Mouse (Mus musculus): ENCODE results near the gene Fhl2.
A peak's percentile ranks its signal among the peaks of the same experiment; 100 is the strongest.

Fhl2 gene

GRCm38 (mm10) chr1:43196661-43197241 is at the start of gene Fhl2:
Fhl2 (minus strand) TSS chr1:43196984.
- H3K27me3 ChIP-seq (ENCODE audit: insufficient read depth, low read length) = peaks cover 18% of the 10 kb centered on the region
- H3K9me3 ChIP-seq (ENCODE audit: low read length) = peaks cover 7% of the 10 kb centered on the region; the same call in 1 of the 2 replicates
- H3K36me3 ChIP-seq (ENCODE audit: insufficient read depth, low read length) = no peaks in the 10 kb centered on the region
- TF ChIP-seq CTCF (conservative IDR thresholded peaks at IDR 0.05; ENCODE audit: low read length) = no peak
- H3K4me1 ChIP-seq (replicated peaks; ENCODE audit: low read depth, low read length) = no peaks in the 10 kb centered on the region
- H3K4me3 ChIP-seq (replicated peaks; ENCODE audit: low read length) = no peak within 1 kb of the TSS

- no peaks in the 10 kb centered on the region for H3K27me3 ChIP-seq (ENCODE audit: insufficient read depth, low read length)
- no peak for TF ChIP-seq POU5F1 (IDR thresholded peaks at IDR 0.05; ENCODE audit: borderline replicate concordance, low read length)
- TF ChIP-seq NANOG (IDR thresholded peaks at IDR 0.05; ENCODE audit: borderline replicate concordance, low read length) = no peak
- no peak for TF ChIP-seq CTCF (conservative IDR thresholded peaks at IDR 0.05; ENCODE audit: low read length)
- H3K9me3 ChIP-seq (ENCODE audit: low read length) = no peaks in the 10 kb centered on the region
- no peaks in the 10 kb centered on the region for H3K36me3 ChIP-seq (ENCODE audit: insufficient read depth, low read length)
- H3K4me1 ChIP-seq (replicated peaks; ENCODE audit: low read depth, low read length) = peaks cover 5% of the 10 kb centered on the region
- H3K4me3 ChIP-seq (replicated peaks; ENCODE audit: low read length) = no peak overlapping the region
Observed at GRCm38 (mm10) chr1:43245014-43245413, 48.2 kb upstream of the Fhl2 start.

GRCm38 (mm10) chr1:43241208-43241607 is 44.4 kb upstream of the Fhl2 start:
- H3K9me3 ChIP-seq (ENCODE audit: low read length) = no peaks in the 10 kb centered on the region
- H3K4me3 ChIP-seq (replicated peaks; ENCODE audit: low read length) = no peak overlapping the region
- no peaks in the 10 kb centered on the region for H3K27me3 ChIP-seq (ENCODE audit: insufficient read depth, low read length)
- no peak for TF ChIP-seq NANOG (IDR thresholded peaks at IDR 0.05; ENCODE audit: borderline replicate concordance, low read length)
- TF ChIP-seq POU5F1 (IDR thresholded peaks at IDR 0.05; ENCODE audit: borderline replicate concordance, low read length) = no peak
- TF ChIP-seq CTCF (conservative IDR thresholded peaks at IDR 0.05; ENCODE audit: low read length) = no peak
- H3K4me1 ChIP-seq (replicated peaks; ENCODE audit: low read depth, low read length) = peaks cover 5% of the 10 kb centered on the region
- no peaks in the 10 kb centered on the region for H3K36me3 ChIP-seq (ENCODE audit: insufficient read depth, low read length)

- no peaks in the 10 kb centered on the region for H3K9me3 ChIP-seq (ENCODE audit: low read length)
- H3K27me3 ChIP-seq (ENCODE audit: insufficient read depth, low read length) = no peaks in the 10 kb centered on the region
- TF ChIP-seq POU5F1 (IDR thresholded peaks at IDR 0.05; ENCODE audit: borderline replicate concordance, low read length) (no peak), CTCF (conservative IDR thresholded peaks at IDR 0.05; ENCODE audit: low read length) (no peak), NANOG (IDR thresholded peaks at IDR 0.05; ENCODE audit: borderline replicate concordance, low read length) (no peak)
- H3K4me3 ChIP-seq (replicated peaks; ENCODE audit: low read length) = no peak overlapping the region
- H3K4me1 ChIP-seq (replicated peaks; ENCODE audit: low read depth, low read length) = peaks cover 5% of the 10 kb centered on the region
- H3K36me3 ChIP-seq (ENCODE audit: insufficient read depth, low read length) = no peaks in the 10 kb centered on the region
Observed at GRCm38 (mm10) chr1:43239796-43240313, 43.1 kb upstream of the Fhl2 start.

DNA sequence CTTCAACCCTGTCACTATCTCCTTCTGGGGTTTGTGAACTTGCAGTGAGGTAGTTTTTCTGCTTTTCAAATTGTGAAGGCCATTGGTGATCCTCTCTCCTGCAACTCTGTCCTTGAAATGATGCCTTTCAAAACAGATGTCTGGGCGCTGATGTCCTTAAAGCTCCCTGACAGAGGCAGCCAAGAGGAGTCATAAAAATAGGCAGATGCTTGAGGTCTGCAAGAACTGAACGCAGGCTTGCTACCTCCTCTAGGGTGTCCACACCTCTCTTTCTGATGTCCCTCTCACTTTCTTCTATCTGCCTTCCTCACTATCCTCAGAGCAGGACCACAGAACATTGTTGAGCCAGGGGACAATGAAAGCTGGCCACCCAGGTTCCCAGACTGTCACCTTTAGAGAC is 41.7 kb upstream of the Fhl2 start:
- Histone ChIP-seq H3K9me3 (ENCODE audit: low read length) (no peaks in the 10 kb centered on the region), H3K4me1 (replicated peaks; ENCODE audit: low read depth, low read length) (peaks cover 5% of the 10 kb centered on the region), H3K4me3 (replicated peaks; ENCODE audit: low read length) (no peak overlapping the region), H3K36me3 (ENCODE audit: insufficient read depth, low read length) (no peaks in the 10 kb centered on the region), H3K27me3 (ENCODE audit: insufficient read depth, low read length) (no peaks in the 10 kb centered on the region)
- TF ChIP-seq NANOG (IDR thresholded peaks at IDR 0.05; ENCODE audit: borderline replicate concordance, low read length) (no peak), POU5F1 (IDR thresholded peaks at IDR 0.05; ENCODE audit: borderline replicate concordance, low read length) (no peak), CTCF (conservative IDR thresholded peaks at IDR 0.05; ENCODE audit: low read length) (no peak)

DNA sequence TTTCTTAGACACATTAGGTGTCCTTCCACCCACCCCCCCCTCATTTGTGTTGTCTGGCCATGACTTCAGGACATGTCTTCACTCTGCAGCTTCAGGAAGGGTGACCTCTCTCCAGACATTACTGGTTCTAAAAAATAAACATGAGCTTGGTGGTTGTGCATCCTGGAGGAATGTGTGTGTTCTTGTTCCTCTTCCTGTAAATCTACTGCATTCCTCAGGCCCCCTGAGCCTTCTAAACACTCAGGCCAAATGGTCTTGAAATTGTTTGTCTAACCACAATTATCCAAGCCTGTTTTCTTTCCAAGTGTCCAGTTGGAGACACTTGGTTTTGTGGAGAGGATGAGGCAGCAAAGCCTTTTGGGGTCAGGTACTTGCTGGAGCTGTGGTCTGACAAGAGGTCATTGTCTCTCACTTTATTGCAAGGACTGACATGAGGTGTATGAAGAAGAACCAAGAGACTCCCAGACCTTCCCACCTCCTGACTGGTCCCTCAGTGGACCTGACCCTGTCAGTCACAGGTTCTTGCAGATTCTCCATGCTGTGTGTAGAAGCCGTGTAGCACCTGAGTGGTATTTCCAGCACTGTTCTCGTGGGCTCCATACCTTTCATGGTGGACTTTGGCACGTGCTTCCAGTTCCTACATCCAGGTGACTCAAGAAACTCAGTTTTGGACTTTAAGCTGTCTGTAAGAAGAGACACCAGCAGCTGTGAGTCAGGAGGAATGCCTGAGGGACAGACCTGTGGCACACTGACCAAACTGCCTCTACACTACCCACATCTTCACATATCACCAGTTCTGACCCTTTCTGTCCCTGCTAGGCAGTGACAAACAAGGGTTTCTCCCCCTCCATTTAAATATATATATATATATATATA is 40.8 kb upstream of the Fhl2 start:
- H3K9me3 ChIP-seq (ENCODE audit: low read length) = no peaks in the 10 kb centered on the region
- no peaks in the 10 kb centered on the region for H3K36me3 ChIP-seq (ENCODE audit: insufficient read depth, low read length)
- no peak overlapping the region for H3K4me3 ChIP-seq (replicated peaks; ENCODE audit: low read length)
- no peak for TF ChIP-seq CTCF (conservative IDR thresholded peaks at IDR 0.05; ENCODE audit: low read length)
- TF ChIP-seq POU5F1 (IDR thresholded peaks at IDR 0.05; ENCODE audit: borderline replicate concordance, low read length) = no peak
- TF ChIP-seq NANOG (IDR thresholded peaks at IDR 0.05; ENCODE audit: borderline replicate concordance, low read length) = no peak
- no peaks in the 10 kb centered on the region for H3K27me3 ChIP-seq (ENCODE audit: insufficient read depth, low read length)
- peaks cover 5% of the 10 kb centered on the region for H3K4me1 ChIP-seq (replicated peaks; ENCODE audit: low read depth, low read length)

GRCm38 (mm10) chr1:43225531-43226151 is 28.9 kb upstream of the Fhl2 start:
- peak overlapping the region; percentile 45; the same call in 1 of the 2 replicates for H3K4me3 ChIP-seq (replicated peaks; ENCODE audit: low read length)
- no peaks in the 10 kb centered on the region for H3K4me1 ChIP-seq (replicated peaks; ENCODE audit: low read depth, low read length)
- no peaks in the 10 kb centered on the region for H3K36me3 ChIP-seq (ENCODE audit: insufficient read depth, low read length)
- H3K27me3 ChIP-seq (ENCODE audit: insufficient read depth, low read length) = 0 out of 2 replicates have a peak, but pooled peaks cover 4% of the 10 kb centered on the region
- TF ChIP-seq NANOG (IDR thresholded peaks at IDR 0.05; ENCODE audit: borderline replicate concordance, low read length) = no peak
- no peak for TF ChIP-seq POU5F1 (IDR thresholded peaks at IDR 0.05; ENCODE audit: borderline replicate concordance, low read length)
- no peak for TF ChIP-seq CTCF (conservative IDR thresholded peaks at IDR 0.05; ENCODE audit: low read length)
- no peaks in the 10 kb centered on the region for H3K9me3 ChIP-seq (ENCODE audit: low read length)

DNA sequence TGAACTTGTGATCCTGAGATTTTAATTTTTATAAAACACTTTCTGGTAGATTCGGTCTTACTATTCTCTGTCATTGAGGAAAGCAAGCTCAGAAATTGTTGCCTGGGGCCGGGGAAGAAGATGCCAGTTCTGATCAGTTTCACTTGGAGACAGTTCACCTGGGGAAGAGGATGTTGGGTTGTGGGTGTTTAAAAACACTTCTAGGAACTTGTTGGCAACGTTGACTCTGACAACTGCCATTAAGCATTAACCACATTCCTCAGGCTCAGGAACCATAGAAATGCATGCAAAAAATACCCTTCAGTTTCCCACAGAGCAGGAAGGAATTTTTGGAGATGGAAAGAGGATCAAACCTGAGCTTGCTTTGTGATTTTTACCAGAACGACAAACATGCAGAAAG is 28.2 kb upstream of the Fhl2 start:
- H3K4me3 ChIP-seq (replicated peaks; ENCODE audit: low read length) = no peak overlapping the region
- TF ChIP-seq CTCF (conservative IDR thresholded peaks at IDR 0.05; ENCODE audit: low read length) (no peak), NANOG (IDR thresholded peaks at IDR 0.05; ENCODE audit: borderline replicate concordance, low read length) (no peak), POU5F1 (IDR thresholded peaks at IDR 0.05; ENCODE audit: borderline replicate concordance, low read length) (no peak)
- no peaks in the 10 kb centered on the region for H3K9me3 ChIP-seq (ENCODE audit: low read length)
- H3K27me3 ChIP-seq (ENCODE audit: insufficient read depth, low read length) = 0 out of 2 replicates have a peak, but pooled peaks cover 4% of the 10 kb centered on the region
- no peaks in the 10 kb centered on the region for H3K36me3 ChIP-seq (ENCODE audit: insufficient read depth, low read length)
- H3K4me1 ChIP-seq (replicated peaks; ENCODE audit: low read depth, low read length) = no peaks in the 10 kb centered on the region
